Mouse (Mus musculus) liver, adult 2 months (tissue): ENCODE measurements around the gene Iglon5.

Experiments
- CTCF ChIP-seq: fragments of 200-500 bp; IDR thresholded peaks from 2 replicates; pipeline ENCODE4 v1.5.1; 2011; ENCODE audit warnings: low read depth, low read length, control low read depth
- POLR2A ChIP-seq: fragments of 200-500 bp; IDR thresholded peaks from 2 replicates; pipeline ENCODE4 v1.6.1; 2011; ENCODE audit warnings: low read length, control low read depth; ENCODE audit not compliant: insufficient read depth; ENCODE audit errors: extremely low read depth

DNA sequence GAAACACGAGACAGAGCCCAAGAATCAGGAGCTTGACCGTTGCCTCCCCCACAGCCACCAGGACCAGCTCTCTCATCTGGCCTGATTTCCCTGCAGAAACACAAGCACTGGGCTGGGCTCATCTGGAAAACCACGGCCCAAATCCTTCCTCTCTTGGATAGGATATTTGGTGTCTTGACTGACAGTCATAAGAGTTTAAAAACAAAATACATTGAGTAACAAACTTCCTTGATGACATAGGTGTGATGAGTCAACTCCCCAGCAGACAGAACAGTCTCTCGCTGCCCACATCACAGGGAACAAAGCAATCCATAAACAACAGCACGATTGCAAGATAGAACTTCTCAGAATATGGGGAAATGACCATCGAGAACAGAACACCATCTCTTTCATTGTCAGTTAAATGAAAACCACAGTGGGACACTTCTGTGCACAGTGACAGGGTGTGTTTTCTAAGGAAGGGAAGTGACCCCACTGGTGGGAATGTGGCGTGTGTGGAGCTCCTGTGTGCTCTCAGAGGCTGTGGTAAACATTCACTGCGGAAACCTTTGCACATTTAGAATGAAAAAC lies 40.4 kb upstream of the Iglon5 start:
- TF ChIP-seq CTCF (no peak), POLR2A (no peak)
